Mouse (Mus musculus): ENCODE results near the gene Tfrc.

DNA sequence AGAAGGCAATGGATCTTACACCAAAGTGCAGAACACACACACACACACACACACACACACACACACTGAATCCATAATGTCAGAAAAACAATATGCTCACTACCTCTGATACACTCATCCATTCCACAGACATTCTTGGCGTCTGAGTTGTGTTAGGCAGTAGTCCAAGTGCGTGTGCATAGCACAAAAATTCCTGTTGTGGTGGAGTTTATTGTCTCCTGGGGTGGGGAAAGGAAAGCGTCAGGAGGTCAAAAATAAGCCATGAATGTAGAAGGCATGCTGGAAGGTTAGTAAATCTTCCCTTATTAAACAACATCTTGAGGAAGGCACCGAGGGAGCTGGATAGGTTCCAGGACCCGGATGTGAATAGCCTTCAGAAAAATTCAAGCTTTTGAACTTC, 31.4 kb downstream of the Tfrc start:
- no peak for TF ChIP-seq GATA1 (IDR thresholded peaks at IDR 0.05; ENCODE audit: borderline replicate concordance, low read length)
- TF ChIP-seq FLI1 (IDR thresholded peaks at IDR 0.05; ENCODE audit: low read length): no peak
